Mouse (Mus musculus) testis, adult 2 months (tissue): ENCODE measurements around the gene Tex48. TPM values are rescaled to one million over a fixed set of nuclear protein-coding genes. Genes with fewer than 3 reads are reported as not detected.

Source experiments
- H3K27ac ChIP-seq: fragments of 200-500 bp; 2 replicates; pipeline ENCODE4 v1.5.1; 2012; ENCODE audit warnings: low read depth, low read length; ENCODE audit not compliant: control insufficient read depth, insufficient read depth
- H3K27me3 ChIP-seq: fragments of 200-500 bp; 2 replicates; pipeline ENCODE4 v1.6.1; 2012; ENCODE audit warnings: mild to moderate bottlenecking, low read length, moderate library complexity; ENCODE audit not compliant: control insufficient read depth, insufficient read depth
- H3K36me3 ChIP-seq: fragments of 200-500 bp; 2 replicates; pipeline ENCODE4 v1.6.1; 2012; ENCODE audit warnings: mild to moderate bottlenecking, low read length; ENCODE audit not compliant: control insufficient read depth, insufficient read depth
- H3K4me1 ChIP-seq: fragments of 200-500 bp; 2 replicates; pipeline ENCODE4 v1.6.1; 2012; ENCODE audit warnings: low read length; ENCODE audit not compliant: control insufficient read depth, insufficient read depth
- H3K4me3 ChIP-seq: fragments of 200-500 bp; 2 replicates; pipeline ENCODE4 v1.5.1; 2012; ENCODE audit warnings: low read depth, mild to moderate bottlenecking, low read length, moderate library complexity, mixed read lengths; ENCODE audit not compliant: control insufficient read depth
- CTCF ChIP-seq: fragments of 200-500 bp; IDR thresholded peaks from 2 replicates; pipeline ENCODE4 v1.5.1; 2012; ENCODE audit warnings: low read depth, mild to moderate bottlenecking, inconsistent platforms, low read length, moderate library complexity; ENCODE audit not compliant: control insufficient read depth, insufficient read depth, insufficient replicate concordance
- POLR2A ChIP-seq: fragments of 200-500 bp; IDR thresholded peaks from 2 replicates; pipeline ENCODE4 v1.6.1; 2012; ENCODE audit warnings: low read depth, mild to moderate bottlenecking, inconsistent platforms, low read length, moderate library complexity; ENCODE audit not compliant: control insufficient read depth
- polyA plus RNA-seq: library from polyadenylated mRNA; depleted of rRNA; stranded (reverse); fragments of >200 nt; gene quantifications from 2 replicates; pipeline ENCODE4 v1.2.3, GENCODE M21; 2012; rRNA removed

Tex48 gene
- 562 and 586 TPM in 2 replicates for polyA plus RNA-seq

GRCm38 (mm10) chr4:63622378-63622835, at the start of gene Tex48:
Tex48 (minus strand) TSS chr4:63622428.
- Histone ChIP-seq H3K27ac (peak within 1 kb of the TSS; percentile 67; the same call in 1 of the 2 replicates), H3K4me1 (no peaks in the 10 kb centered on the region), H3K27me3 (no peaks in the 10 kb centered on the region), H3K36me3 (no peaks in the 10 kb centered on the region), H3K4me3 (peak within 1 kb of the TSS; percentile 92)
- TF ChIP-seq POLR2A (peak; percentile 86; the same call in 1 of the 2 replicates), CTCF (peak; percentile 37; the same call in 1 of the 2 replicates)

GRCm38 (mm10) chr4:63668255-63668654, 46.0 kb upstream of the Tex48 start:
- Histone ChIP-seq H3K36me3 (no peaks in the 10 kb centered on the region), H3K4me1 (no peaks in the 10 kb centered on the region), H3K27ac (no peak overlapping the region), H3K27me3 (no peaks in the 10 kb centered on the region), H3K4me3 (no peak overlapping the region)
- TF ChIP-seq CTCF (no peak), POLR2A (no peak)

- Histone ChIP-seq H3K36me3 (no peaks in the 10 kb centered on the region), H3K4me3 (no peak overlapping the region), H3K27ac (no peak overlapping the region), H3K4me1 (no peaks in the 10 kb centered on the region), H3K27me3 (no peaks in the 10 kb centered on the region)
- TF ChIP-seq POLR2A (no peak), CTCF (no peak)
Measured at GRCm38 (mm10) chr4:63665738-63666137, 43.5 kb upstream of the Tex48 start.

GRCm38 (mm10) chr4:63663279-63663678, 41.1 kb upstream of the Tex48 start, which contains the start of gene Gm11214:
Gm11214 (minus strand) TSS chr4:63663379.
- Histone ChIP-seq H3K27me3 (no peaks in the 10 kb centered on the region), H3K4me3 (no peak within 1 kb of the TSS)

GRCm38 (mm10) chr4:63661857-63662256, 39.6 kb upstream of the Tex48 start:
- H3K27ac ChIP-seq: no peak overlapping the region
- no peak for TF ChIP-seq POLR2A
- TF ChIP-seq CTCF: no peak
- no peaks in the 10 kb centered on the region for H3K4me1 ChIP-seq
- H3K36me3 ChIP-seq: no peaks in the 10 kb centered on the region
- H3K4me3 ChIP-seq: no peak overlapping the region
- H3K27me3 ChIP-seq: no peaks in the 10 kb centered on the region

More at GRCm38 (mm10) chr4:63663279-63663678, 41.1 kb upstream of the Tex48 start, which contains the start of gene Gm11214:
- TF ChIP-seq CTCF: no peak
- no peak for TF ChIP-seq POLR2A
- Histone ChIP-seq H3K27ac (no peak within 1 kb of the TSS), H3K36me3 (no peaks in the 10 kb centered on the region), H3K4me1 (no peaks in the 10 kb centered on the region)

- Histone ChIP-seq H3K4me3 (no peak overlapping the region), H3K27me3 (no peaks in the 10 kb centered on the region), H3K36me3 (no peaks in the 10 kb centered on the region), H3K27ac (no peak overlapping the region), H3K4me1 (no peaks in the 10 kb centered on the region)
- no peak for TF ChIP-seq POLR2A
- no peak for TF ChIP-seq CTCF
Measured at GRCm38 (mm10) chr4:63661426-63661825, 39.2 kb upstream of the Tex48 start.

- no peak overlapping the region for H3K27ac ChIP-seq
- TF ChIP-seq POLR2A: no peak
- TF ChIP-seq CTCF: no peak
- H3K27me3 ChIP-seq: no peaks in the 10 kb centered on the region
- H3K4me1 ChIP-seq: no peaks in the 10 kb centered on the region
- no peak overlapping the region for H3K4me3 ChIP-seq
- no peaks in the 10 kb centered on the region for H3K36me3 ChIP-seq
Measured at GRCm38 (mm10) chr4:63659775-63660174, 37.5 kb upstream of the Tex48 start.
